Mouse (Mus musculus) yolk sac, embryonic 10.5 days (tissue): ENCODE results near the gene Ankrd54.

Source experiments
- DNase-seq: peaks from one replicate; pipeline ENCODE4 v3.0.0-alpha.2; 2017; ENCODE audit warnings: low spot score

Ankrd54 gene

DNA sequence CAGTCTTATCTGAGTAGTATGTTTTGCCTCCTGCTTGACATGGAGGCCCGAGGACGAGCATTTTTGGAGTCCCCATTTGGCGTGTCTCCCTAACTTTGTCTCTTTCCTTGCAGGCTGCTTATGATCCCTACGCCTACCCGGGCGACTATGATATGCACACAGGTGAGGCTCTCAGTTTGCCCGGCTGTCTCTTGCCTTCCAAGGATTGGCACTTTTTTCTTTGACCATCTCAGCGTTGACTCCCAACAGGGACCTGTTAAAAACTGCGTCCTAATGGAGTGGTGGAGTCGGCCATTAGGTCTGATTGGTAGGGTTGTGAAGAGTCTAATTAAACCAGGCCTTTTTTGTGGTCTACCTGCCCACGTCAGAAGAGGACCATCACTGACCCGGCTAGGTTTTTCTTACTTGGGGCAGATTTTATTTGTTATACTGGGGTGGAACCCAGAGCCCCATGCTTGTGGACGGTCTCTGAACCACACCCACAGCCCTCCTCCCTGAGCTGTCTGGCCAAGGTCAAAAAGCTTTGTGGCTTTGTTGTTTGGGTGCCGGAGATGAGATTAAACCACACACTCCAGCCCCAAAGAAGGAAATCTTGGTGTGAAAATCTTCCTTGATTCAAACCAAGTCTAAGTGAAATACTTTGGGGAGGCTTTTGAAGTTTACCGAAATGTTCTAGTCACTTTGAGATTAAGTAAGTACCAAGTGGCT, 13.1 kb upstream of the Ankrd54 start:
- no peak for DNase-seq

DNA sequence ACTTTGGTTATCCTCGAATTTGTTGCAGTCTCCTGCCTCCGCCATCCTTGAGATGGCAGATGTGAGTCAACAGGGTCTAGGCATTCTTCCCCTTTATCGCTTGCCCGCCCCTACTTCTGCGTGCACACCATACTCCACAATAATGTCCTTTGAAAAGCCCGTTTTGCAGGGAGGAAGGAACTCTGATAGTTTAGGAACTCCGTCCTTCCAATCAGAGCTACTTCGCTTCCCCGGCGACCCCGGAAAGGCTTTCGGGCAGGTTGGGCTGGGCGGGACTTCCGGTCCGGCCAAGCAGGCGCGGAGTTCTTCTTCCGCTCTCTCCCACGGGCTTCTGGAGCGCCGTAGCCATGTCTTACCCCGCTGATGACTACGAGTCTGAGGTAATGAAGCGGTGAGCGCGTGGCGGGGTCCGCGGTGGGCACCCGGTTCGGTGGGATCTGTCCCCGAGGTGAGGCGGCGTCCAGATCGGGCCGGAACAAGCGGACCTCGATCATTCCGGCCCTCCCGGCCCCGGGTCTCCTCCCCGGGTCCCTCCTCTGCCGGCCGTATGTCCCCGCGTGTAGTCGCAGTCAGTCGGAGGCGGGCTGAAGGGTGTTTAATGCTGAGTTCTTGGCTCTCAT, 12.3 kb upstream of the Ankrd54 start, which contains the start of gene Eif3l:
Eif3l (plus strand) TSS at position 267 of the 620 bp plus-strand sequence.
- peak; percentile 90 for DNase-seq

- no peak for DNase-seq
Measured at GRCm38 (mm10) chr15:79074446-79074845, 11.8 kb upstream of the Ankrd54 start.

- no peak for DNase-seq
Measured at GRCm38 (mm10) chr15:79073752-79074151, 11.1 kb upstream of the Ankrd54 start.

DNA sequence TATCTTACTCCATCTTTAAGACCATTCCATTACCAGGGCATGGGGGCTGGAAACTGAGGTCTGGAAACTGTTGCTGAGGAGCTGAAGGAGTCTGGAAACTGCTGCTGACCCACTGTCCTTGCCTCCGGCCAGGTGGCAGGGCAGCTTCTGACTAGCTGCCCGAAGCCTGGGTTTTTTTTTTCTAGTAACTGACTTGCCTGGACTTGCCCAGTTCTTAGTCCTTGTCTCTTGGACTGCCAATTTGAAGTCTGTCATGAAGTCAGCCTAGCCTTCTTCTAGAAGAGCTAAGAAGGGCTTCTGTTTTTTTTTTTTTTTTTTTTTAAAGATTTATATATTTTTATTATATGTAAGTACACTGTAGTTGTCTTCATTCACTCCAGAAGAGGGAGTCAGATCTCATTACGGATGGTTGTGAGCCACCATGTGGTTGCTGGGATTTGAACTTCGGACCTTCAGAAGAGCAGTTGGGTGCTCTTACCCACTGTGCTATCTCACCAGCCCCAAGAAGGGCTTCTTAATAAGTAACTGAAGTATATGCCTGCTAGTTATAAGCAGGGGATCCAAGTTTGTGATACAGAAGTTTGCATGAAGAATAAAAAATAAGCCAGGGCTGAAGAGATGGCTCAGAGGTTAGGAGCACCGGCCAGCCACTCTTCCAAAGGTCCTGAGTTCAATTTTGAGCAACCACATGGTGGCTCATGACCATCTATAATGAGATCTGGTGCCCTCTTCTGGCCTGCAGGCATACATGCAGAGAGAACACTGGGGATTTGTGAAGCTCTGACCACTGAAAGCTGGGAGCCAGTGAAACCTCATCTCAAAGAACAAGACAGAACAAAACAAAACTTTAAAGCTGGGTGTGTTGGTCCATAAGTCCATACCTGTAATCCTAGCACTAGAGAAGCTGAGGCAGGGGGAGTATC, 8.7 kb upstream of the Ankrd54 start:
- DNase-seq = peak; percentile 62

DNA sequence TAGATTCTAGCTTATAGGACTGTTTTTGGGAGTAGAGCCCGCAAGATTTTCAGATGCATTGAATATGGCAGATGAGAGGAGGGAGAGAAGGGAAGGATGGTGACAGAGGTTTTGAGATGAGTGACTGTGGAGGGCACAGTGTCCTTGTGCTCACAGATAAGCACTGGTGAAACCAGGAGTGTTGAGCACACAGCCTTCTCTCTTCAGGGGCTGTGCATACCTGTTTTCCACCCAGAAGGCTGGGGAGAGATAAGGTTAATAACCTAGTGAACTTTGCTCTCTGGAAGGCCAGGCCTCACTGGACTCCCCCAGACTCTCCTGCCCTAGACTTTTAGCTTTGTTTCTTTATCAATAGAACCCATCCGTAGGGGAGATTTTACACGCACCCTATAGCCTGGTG, 5.7 kb upstream of the Ankrd54 start:
- DNase-seq = peak; percentile 66

DNA sequence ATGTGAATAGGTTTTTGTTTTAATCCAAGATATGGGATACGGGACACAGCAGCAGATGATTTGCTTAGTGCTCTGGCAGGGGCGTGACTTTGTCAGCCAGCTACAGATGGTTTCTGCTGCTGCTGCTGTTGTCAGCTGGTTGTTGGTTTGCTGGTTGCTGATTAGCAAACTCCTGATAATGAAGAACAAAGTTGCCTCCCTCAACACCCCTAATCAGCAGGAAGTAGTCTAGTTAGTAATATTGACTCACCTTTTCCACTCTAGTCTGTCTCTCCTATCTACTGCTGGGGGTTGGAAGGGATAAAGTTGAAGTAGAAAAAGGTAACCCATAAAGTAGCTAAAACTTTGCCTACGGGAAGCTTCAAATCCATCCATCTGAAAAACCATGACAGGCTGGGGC, 4.9 kb upstream of the Ankrd54 start:
- peak; percentile 79 for DNase-seq

DNA sequence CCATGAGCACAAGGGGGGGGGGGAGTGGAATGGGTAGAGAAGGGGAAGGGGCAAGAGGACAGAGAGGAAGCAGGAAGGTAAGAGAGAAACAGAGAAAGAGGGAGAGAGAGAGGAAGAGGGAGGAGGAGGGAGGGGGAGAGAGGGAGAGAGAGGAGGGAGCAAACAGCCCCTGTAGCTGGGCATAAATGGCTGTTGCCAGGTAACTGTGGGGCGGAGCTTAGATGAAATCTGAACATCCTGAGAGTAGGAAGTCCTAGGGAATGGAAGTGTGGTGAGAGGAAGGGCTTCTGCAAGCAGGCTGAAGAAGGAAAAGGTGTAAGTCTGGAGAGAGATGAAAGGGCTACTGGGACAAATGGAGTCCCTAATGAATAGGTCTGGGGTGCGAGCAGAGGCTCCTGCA, 3.6 kb upstream of the Ankrd54 start:
- no peak for DNase-seq

DNA sequence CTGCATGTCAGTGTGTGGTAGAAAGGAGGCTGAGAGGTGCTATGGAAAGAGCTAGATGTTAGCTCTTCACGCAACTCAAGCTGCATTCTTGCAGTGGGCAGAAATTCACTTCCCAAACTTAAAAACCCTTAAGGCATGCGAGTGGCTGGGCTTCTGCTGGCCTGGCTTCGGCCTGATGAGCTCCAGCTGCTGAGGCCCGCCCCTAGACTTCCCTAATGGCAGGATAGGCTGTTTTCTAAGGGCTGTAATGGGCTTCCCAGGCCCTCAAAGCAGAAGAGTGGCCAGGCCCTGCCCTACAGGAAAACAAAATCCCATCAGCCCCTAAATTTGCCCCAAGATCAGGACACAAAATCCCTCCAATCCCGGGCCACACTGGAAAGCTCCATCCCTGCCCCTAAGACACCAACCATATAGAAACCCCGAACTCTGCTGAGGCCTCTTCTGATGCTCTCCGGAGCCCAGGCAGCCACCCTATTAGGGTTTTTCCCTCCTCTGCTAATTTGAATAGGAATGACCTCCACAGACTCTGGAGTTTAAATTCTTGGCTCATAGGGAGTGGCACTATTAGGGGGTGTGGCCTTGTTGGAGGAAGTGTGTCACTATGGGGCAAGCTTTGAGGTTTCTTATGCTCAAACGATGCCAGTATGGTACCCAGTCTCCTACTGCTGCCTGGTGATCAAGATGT, 2.5 kb upstream of the Ankrd54 start:
- DNase-seq = no peak

DNA sequence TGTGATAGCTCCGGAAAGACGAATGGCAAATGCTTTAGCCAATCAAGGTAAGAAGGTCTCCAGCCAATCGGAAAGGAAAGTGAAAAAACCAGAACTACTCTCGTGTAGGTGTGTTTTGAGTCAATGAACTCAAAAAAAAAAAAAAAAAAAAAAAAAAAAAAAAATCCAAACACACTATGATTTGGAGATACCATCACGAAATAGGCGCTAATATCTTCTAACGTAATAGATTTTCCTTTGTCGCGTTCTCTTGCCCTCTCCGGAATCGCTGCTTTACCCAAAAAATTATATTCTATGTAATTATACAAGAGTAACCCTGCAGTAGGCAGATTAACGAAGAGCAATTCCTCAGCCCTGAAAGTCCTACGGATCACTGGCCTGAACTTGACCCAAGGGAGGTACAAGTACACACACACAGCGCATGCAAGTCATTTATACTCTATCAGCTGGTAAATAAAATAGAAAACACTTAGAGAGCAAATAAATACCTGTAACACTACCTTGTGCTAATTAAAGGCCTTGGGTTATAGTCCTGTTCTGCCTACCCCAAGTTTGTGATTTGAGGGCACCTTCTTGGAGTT, 557 bp upstream of the Ankrd54 start:
- no peak for DNase-seq

DNA sequence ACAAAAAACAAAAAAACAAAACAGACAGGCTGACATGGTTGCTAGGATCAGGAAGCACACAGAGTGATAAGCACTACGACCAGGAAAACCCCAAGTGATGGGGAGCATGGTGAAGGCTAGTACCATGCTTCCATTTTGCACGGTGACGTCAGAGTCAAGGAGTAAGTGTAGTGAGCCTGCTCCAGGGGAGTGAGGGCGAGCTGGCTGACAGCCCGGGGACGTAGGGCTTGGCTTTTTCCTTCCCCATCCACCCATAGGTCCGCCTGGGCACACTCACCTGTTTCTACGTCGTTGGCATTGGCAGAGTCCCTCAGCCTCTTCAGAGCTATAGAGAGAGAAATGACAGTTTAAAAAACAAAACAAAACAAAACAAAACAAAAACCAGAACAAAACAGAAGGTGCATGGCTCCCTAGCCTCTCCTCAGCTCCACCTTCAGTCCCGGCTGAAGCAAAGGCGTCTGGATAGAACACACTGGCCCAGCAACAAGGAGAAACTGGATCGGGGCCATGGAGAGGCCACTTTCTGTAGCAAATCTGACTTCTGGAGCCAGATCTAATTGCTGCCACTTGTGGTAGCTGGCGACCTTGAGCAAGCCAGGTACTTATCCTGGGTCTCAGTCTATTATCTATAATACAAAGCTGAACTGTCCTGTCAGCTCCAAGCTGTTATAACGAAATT, 1.7 kb downstream of the Ankrd54 start:
- DNase-seq = no peak

- no peak for DNase-seq
Measured at GRCm38 (mm10) chr15:79057850-79058249, 4.8 kb downstream of the Ankrd54 start.

- DNase-seq = no peak
Measured at GRCm38 (mm10) chr15:79056601-79057000, 6.1 kb downstream of the Ankrd54 start.

DNA sequence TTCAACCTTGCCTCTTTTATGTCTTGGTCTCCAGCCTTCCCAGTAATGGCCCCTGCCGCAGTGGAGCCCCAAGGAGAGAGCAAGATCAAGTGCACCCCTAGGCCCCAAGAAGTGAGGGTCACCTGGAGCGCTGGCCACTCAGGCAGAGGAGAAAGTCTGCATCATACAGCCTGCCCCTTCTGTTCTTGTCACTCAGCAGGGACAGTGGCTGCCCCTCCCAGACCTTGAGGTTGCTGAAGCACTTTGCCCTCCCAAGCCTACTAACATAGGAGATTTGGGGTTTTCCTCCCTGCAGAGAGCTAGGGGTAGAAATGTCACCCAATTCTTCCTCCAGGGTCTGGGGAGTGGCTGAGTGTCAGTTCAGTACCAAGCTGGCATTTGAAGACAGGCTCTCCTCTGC, 10.3 kb downstream of the Ankrd54 start:
- no peak for DNase-seq

DNA sequence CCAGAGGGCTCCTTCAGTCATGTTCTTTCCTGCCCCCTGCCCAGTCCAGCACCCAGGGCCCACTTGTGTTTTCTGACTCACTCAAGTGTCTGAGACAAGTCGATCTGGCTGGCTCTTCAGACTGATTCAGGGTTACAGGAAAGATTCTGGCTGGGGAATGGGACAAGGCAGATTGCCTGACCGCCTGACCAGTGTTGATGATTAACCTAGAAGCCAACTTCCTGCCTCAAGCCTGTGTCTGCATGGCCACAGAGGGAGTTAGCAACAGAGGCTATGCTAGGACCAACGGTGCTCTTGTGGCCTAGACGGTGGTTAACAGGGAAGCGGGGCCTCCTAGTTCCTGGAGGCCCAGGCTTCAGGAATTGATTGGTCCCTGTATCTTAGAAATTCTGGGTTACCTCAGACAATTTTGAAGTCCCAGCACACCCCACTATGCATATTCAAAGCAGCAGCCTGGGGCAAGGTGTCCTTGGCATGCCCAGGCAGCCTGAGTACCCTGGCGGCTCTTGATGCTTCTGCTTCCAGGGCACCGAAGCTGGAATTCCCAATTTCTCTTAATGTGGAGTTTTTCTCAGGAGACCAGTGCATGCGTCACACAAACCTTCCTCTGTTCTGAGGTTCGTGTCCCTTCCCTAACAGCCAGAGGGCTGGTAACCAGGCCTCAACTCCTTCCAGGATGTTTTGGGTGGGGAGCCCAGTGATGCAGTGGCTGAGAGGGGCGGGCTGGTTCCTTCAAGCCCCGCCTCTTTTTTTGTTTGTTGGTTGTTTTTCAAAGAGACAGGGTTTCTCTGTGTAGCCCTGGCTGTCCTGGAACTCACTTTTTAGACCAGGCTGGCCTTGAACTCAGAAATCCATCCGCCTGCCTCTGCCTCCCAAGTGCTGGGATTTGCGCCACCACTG, 11.0 kb downstream of the Ankrd54 start:
- DNase-seq = peak; percentile 84

DNA sequence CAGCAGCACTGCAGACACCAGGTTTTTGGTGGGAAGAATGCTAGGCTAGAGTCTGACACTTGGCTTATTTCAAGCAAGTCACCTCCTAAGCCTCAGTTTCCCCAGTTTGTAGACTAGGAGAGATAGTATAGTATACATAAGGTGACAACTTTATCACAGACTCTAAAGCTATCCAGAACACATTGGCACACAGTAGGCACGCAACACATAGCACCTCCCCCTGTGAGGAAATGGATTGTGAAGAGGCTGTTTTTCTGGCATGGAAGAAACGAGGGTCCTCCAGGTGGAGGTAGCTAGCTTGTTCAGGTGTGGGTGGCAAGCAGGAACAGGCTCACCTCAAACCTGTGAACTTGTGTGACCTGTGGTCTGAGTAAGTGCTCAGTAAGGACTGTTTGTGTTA, 11.7 kb downstream of the Ankrd54 start:
- DNase-seq = no peak

GRCm38 (mm10) chr15:79050160-79050845, 12.4 kb downstream of the Ankrd54 start:
- no peak for DNase-seq

GRCm38 (mm10) chr15:79048186-79048585, 14.5 kb downstream of the Ankrd54 start:
- no peak for DNase-seq

GRCm38 (mm10) chr15:79044837-79045236, 17.9 kb downstream of the Ankrd54 start:
- peak; percentile 72 for DNase-seq
